Mouse (Mus musculus) limb, embryonic 12.5 days (tissue): Measurements from ENCODE around the gene Med22. TPM values are rescaled to one million over a fixed set of nuclear protein-coding genes. Genes with fewer than 3 reads are reported as not detected.
A peak's percentile ranks its signal among the peaks of the same experiment; 100 is the strongest.

ENCODE experiments used
- ATAC-seq: fragments of 200-750 bp; cut with Nextera tagmentation; 2 replicates; pipeline ENCODE4 v1.8.0; 2017; ENCODE audit warnings: low read depth, moderate TSS enrichment; ENCODE audit not compliant: insufficient number of reproducible peaks, insufficient read depth, low FRiP score, low TSS enrichment
- H3K27ac ChIP-seq: fragments of 300-500 bp; sonication (generic); 2 replicates; pipeline ENCODE4 v1.5.1; 2016; ENCODE audit warnings: mild to moderate bottlenecking, moderate library complexity
- H3K27me3 ChIP-seq: fragments of 300-500 bp; sonication (generic); 2 replicates; pipeline ENCODE4 v1.6.1; 2016; ENCODE audit warnings: mild to moderate bottlenecking, moderate library complexity
- H3K36me3 ChIP-seq: fragments of 300-500 bp; sonication (generic); 2 replicates; pipeline ENCODE4 v1.6.1; 2016; ENCODE audit warnings: mild to moderate bottlenecking, moderate library complexity
- H3K4me1 ChIP-seq: fragments of 300-500 bp; sonication (generic); replicated peaks from 2 replicates; pipeline ENCODE4 v1.6.1; 2016
- H3K4me2 ChIP-seq: fragments of 300-500 bp; sonication (generic); 2 replicates; pipeline ENCODE4 v1.6.1; 2016; ENCODE audit warnings: mild to moderate bottlenecking, moderate library complexity
- H3K4me3 ChIP-seq: fragments of 300-500 bp; sonication (generic); replicated peaks from 2 replicates; pipeline ENCODE4 v1.5.1; 2016; ENCODE audit warnings: mild to moderate bottlenecking
- H3K9ac ChIP-seq: fragments of 300-500 bp; sonication (generic); replicated peaks from 2 replicates; pipeline ENCODE4 v1.6.1; 2016; ENCODE audit warnings: mild to moderate bottlenecking, moderate library complexity
- H3K9me3 ChIP-seq: fragments of 300-500 bp; sonication (generic); 2 replicates; pipeline ENCODE4 v1.6.1; 2016; ENCODE audit warnings: mild to moderate bottlenecking, moderate library complexity
- WGBS: fragments of 180-500 bp; shearing (Covaris S2); methylation state at CpG from one replicate; pipeline ENCODE4 v1.1.7; 2016; 5-methylcytosine and 5-hydroxymethylcytosine counted together
- polyA plus RNA-seq: library from polyadenylated mRNA; unstranded; fragments of >200 nt; fragmentation: Nextera tagmentation; extraction: Ambion mirVana; gene quantifications from 2 replicates; pipeline ENCODE4 v1.2.1, GENCODE M21; 2016

The Med22 gene
- polyA plus RNA-seq: 62.4 and 66.5 TPM in 2 replicates

- Histone ChIP-seq H3K4me2 (peak within 1 kb of the TSS; percentile 100), H3K27ac (peak within 1 kb of the TSS; percentile 95), H3K36me3 (peaks cover 70% of the 10 kb centered on the region), H3K4me3 (peak within 1 kb of the TSS; percentile 85), H3K4me1 (peaks cover 39% of the 10 kb centered on the region), H3K27me3 (no peaks in the 10 kb centered on the region), H3K9ac (peak within 1 kb of the TSS; percentile 97), H3K9me3 (no peaks in the 10 kb centered on the region)
- under 1% methylated on average over 74 of the region's 74 CpGs for WGBS
- ATAC-seq: peak; percentile 84
These were observed at the start of gene Med22, which contains the start of gene Rpl7a for GRCm38 (mm10) chr2:26910124-26910993. Med22 (minus strand) TSS chr2:26910677. Rpl7a (plus strand) TSS chr2:26910764.

DNA sequence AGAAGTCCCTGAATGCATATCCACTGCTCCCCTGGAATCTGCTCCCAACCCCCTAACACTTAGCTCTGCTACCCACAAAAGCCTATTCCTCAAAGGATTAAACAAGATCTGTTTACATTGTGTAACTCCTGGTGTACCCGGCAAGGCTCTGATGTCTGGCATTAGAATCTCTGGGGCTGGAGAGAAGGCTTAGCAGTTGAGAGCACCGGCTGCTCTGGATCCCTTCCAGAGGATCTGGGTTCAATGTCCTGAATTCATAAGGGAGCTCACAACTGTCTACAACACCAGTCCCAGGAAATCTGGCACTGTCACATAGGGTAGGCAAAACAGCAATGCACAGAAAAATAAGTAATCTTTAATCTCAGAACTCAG lies 47.0 kb upstream of the Med22 start:
- H3K27ac ChIP-seq: no peak overlapping the region
- H3K4me2 ChIP-seq: no peak overlapping the region
- WGBS: 85% methylated on average over 2 of the region's 2 CpGs
- no peaks in the 10 kb centered on the region for H3K9me3 ChIP-seq
- H3K4me1 ChIP-seq: peaks cover 6% of the 10 kb centered on the region
- ATAC-seq: no peak
- no peaks in the 10 kb centered on the region for H3K27me3 ChIP-seq
- H3K9ac ChIP-seq: no peak overlapping the region
- H3K4me3 ChIP-seq: no peak overlapping the region
- peaks cover 97% of the 10 kb centered on the region for H3K36me3 ChIP-seq

GRCm38 (mm10) chr2:26956811-26957487 lies 46.5 kb upstream of the Med22 start:
- Histone ChIP-seq H3K4me3 (no peak overlapping the region), H3K27ac (no peak overlapping the region), H3K4me2 (no peak overlapping the region), H3K4me1 (peaks cover 3% of the 10 kb centered on the region; the same call in 1 of the 2 replicates), H3K27me3 (no peaks in the 10 kb centered on the region), H3K36me3 (peaks cover 97% of the 10 kb centered on the region), H3K9me3 (no peaks in the 10 kb centered on the region), H3K9ac (no peak overlapping the region)
- WGBS: 93% methylated on average over 12 of the region's 12 CpGs
- no peak for ATAC-seq

DNA sequence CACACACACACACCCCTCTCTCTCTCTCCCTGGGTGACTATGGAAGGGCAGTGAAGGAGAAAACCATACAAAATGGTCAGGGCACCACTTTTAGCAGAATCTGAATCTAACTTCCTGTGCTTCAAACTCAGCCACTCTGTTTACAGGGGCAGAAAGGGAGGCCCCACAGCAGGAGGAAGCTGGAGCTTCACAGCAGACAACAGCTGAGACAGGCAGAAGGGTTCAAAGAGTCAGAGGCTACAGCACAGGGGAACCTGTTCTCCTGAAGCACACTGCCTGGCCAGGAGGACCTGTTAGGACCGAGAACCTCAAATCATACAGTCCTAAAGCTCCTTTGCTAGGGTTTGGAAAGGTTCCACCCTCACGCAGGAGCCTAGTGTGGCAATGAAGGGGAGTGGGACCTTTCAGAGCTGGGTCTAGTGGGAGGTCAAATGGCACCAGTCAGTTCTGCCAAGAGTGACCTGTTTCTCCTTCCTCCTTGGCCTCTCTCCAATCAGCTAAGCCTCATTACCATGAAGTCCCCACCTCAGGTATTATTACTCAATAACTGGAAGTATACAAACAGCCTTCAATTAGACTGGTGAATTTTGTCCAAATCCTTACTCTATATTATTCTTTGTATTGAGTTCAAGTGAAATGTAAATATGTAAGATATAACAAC lies 44.4 kb upstream of the Med22 start:
- Histone ChIP-seq H3K27ac (no peak overlapping the region), H3K9ac (no peak overlapping the region), H3K27me3 (no peaks in the 10 kb centered on the region), H3K4me3 (no peak overlapping the region), H3K4me2 (no peak overlapping the region), H3K4me1 (no peaks in the 10 kb centered on the region), H3K36me3 (peaks cover 94% of the 10 kb centered on the region), H3K9me3 (no peaks in the 10 kb centered on the region)
- 90% methylated on average over 2 of the region's 2 CpGs for WGBS
- no peak for ATAC-seq

DNA sequence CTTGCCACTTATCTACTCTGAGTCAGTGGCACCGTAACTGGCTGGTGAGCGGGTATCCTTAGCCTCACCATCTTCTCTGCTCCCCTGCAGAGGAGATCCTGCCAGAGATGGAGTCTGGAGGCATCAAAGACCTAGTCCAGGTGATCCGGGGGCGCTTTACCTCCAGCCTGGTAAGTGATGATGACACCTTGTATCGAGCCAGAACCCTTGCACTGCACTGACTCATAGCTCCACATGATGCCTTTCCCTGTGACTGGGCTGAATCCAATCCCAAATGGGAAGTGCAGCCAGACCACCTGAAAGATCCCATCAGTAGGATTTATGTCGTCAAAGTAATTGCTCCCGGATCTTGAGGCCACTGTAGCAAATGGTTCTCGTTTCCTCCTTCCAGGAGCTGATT lies 42.4 kb upstream of the Med22 start:
- Histone ChIP-seq H3K4me2 (no peak overlapping the region), H3K9me3 (no peaks in the 10 kb centered on the region), H3K36me3 (peaks cover 93% of the 10 kb centered on the region), H3K27ac (no peak overlapping the region), H3K4me3 (no peak overlapping the region), H3K9ac (no peak overlapping the region), H3K4me1 (no peaks in the 10 kb centered on the region), H3K27me3 (no peaks in the 10 kb centered on the region)
- WGBS: 77% methylated on average over 8 of the region's 8 CpGs
- no peak for ATAC-seq

DNA sequence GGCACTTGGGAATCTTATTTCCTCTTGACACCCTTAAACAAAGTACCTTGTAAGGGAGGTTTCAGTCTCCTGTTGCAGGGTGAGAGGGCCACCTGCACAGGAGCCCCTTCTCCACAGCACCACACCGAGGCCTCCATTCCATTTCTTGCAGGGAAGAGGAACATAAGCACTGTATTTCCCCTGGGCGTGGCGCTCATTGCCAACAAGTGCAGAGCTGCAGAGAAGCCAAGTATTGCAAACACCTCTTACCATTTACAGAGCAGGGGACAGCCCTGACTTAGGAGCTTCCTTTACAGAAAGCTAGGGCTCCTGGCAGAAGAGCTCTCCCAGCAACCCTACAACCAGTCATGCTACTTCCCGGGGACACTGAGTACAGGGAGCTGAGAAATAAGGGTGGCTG lies 41.7 kb upstream of the Med22 start:
- no peak overlapping the region for H3K27ac ChIP-seq
- no peaks in the 10 kb centered on the region for H3K9me3 ChIP-seq
- 93% methylated on average over 4 of the region's 4 CpGs for WGBS
- H3K4me3 ChIP-seq: no peak overlapping the region
- no peaks in the 10 kb centered on the region for H3K27me3 ChIP-seq
- ATAC-seq: no peak
- H3K4me1 ChIP-seq: no peaks in the 10 kb centered on the region
- no peak overlapping the region for H3K9ac ChIP-seq
- peaks cover 87% of the 10 kb centered on the region for H3K36me3 ChIP-seq
- H3K4me2 ChIP-seq: no peak overlapping the region

GRCm38 (mm10) chr2:26951346-26951905 lies 40.9 kb upstream of the Med22 start:
- Histone ChIP-seq H3K9ac (no peak overlapping the region), H3K27me3 (no peaks in the 10 kb centered on the region)
- WGBS: 93% methylated on average over 8 of the region's 8 CpGs

GRCm38 (mm10) chr2:26950411-26950810 lies 39.9 kb upstream of the Med22 start:
- no peaks in the 10 kb centered on the region for H3K27me3 ChIP-seq
- WGBS: 81% methylated on average over 2 of the region's 2 CpGs
- no peaks in the 10 kb centered on the region for H3K9me3 ChIP-seq
- peaks cover 77% of the 10 kb centered on the region for H3K36me3 ChIP-seq
- no peak overlapping the region for H3K4me3 ChIP-seq
- ATAC-seq: no peak
- H3K4me2 ChIP-seq: no peak overlapping the region
- no peak overlapping the region for H3K27ac ChIP-seq
- H3K9ac ChIP-seq: no peak overlapping the region
- no peaks in the 10 kb centered on the region for H3K4me1 ChIP-seq

More at GRCm38 (mm10) chr2:26951346-26951905, 40.9 kb upstream of the Med22 start:
- Histone ChIP-seq H3K4me2 (no peak overlapping the region), H3K27ac (no peak overlapping the region), H3K4me1 (no peaks in the 10 kb centered on the region), H3K9me3 (no peaks in the 10 kb centered on the region), H3K4me3 (no peak overlapping the region), H3K36me3 (peaks cover 86% of the 10 kb centered on the region)
- ATAC-seq: no peak

- Histone ChIP-seq H3K27me3 (no peaks in the 10 kb centered on the region), H3K36me3 (peaks cover 12% of the 10 kb centered on the region), H3K4me3 (no peak overlapping the region), H3K27ac (no peak overlapping the region), H3K9me3 (no peaks in the 10 kb centered on the region), H3K9ac (no peak overlapping the region), H3K4me2 (no peak overlapping the region), H3K4me1 (no peaks in the 10 kb centered on the region)
- no peak for ATAC-seq
- 87% methylated on average over 3 of the region's 3 CpGs for WGBS
These were observed 32.8 kb upstream of the Med22 start for GRCm38 (mm10) chr2:26943253-26943652.

GRCm38 (mm10) chr2:26941539-26941938 lies 31.1 kb upstream of the Med22 start:
- ATAC-seq: no peak
- H3K4me3 ChIP-seq: no peak overlapping the region
- WGBS: 46% methylated on average over 5 of the region's 5 CpGs
- no peaks in the 10 kb centered on the region for H3K27me3 ChIP-seq
- H3K4me1 ChIP-seq: no peaks in the 10 kb centered on the region
- H3K4me2 ChIP-seq: no peak overlapping the region
- H3K36me3 ChIP-seq: peaks cover 2% of the 10 kb centered on the region; the same call in 1 of the 2 replicates
- no peak overlapping the region for H3K27ac ChIP-seq
- H3K9me3 ChIP-seq: no peaks in the 10 kb centered on the region
- H3K9ac ChIP-seq: no peak overlapping the region

DNA sequence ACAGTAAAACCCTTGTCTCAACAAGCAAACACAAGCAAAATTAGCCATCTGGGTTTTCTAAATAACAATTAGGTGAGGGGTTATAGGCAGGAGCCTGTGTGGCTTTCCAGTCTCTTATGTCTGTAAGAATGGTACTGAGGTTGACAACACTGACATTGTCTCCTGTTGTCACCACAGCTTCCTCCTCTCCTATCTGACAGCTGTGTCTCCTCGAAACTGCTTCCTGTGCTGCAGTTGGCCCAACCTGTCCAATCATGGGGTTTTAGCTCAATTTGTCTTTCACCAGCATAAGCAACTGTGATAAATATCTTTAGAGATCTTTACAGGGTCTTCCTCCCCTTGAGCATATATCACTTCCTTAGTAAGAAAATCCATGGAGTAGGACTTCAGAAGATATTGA lies 25.9 kb upstream of the Med22 start:
- Histone ChIP-seq H3K9ac (no peak overlapping the region), H3K4me1 (peaks cover 10% of the 10 kb centered on the region), H3K4me3 (no peak overlapping the region), H3K27ac (no peak overlapping the region), H3K4me2 (no peak overlapping the region), H3K27me3 (no peaks in the 10 kb centered on the region), H3K9me3 (no peaks in the 10 kb centered on the region), H3K36me3 (peaks cover 5% of the 10 kb centered on the region)
- WGBS: 68% methylated on average over 1 of the region's 1 CpGs
- ATAC-seq: no peak
